Mouse (Mus musculus): Measurements from ENCODE around the gene Rtn1.

GRCm38 (mm10) chr12:72213554-72213953 lies 195.3 kb downstream of the Rtn1 start:
- TF ChIP-seq CTCF (IDR thresholded peaks at IDR 0.05; ENCODE audit: borderline replicate concordance, extremely low read depth, insufficient read depth, insufficient read length) (no peak), POLR2A (IDR thresholded peaks at IDR 0.05; ENCODE audit: borderline replicate concordance, extremely low read depth, insufficient read depth, insufficient read length, poor library complexity, severe bottlenecking) (no peak)
